Mouse (Mus musculus) ovary, postnatal 10 days (tissue): Measurements from ENCODE around the gene Parp1.

Source experiments
- DNase-seq: peaks from one replicate; pipeline ENCODE4 v3.0.0; 2022; ENCODE audit warnings: low spot score

Gene Parp1

DNA sequence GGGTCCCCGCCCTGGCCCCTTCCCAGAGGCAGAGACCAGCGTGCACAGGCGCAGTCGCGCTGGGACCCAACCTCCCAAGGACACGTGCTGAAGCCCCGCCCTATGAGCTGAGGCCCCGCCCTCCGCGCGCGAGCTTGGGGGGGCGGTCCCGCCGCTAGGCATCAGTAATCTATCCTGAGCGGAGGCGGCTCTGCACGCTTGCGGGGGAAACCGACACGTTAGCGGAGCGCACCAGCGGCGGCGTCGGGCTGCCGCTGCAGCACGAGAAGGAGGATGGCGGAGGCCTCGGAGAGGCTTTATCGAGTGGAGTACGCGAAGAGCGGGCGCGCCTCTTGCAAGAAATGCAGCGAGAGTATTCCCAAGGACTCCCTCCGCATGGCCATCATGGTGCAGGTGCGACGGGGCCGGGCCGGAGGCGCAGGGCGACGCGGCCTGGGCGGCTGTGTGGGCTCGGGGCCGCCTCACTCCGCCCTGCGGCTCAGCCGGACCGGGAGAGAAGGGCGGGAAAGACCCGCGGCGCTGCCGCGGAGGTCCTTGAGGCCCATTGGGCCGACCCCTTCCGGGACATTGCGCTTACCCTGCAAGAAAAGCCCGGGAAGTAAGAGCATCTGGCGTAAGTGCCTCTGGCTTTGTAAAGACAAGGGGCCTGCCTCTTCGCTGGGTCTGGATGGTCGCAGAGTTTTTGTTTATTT is at the start of gene Parp1:
Parp1 (plus strand) TSS at position 164 of the 692 bp plus-strand sequence.
- peak; percentile 85 for DNase-seq

DNA sequence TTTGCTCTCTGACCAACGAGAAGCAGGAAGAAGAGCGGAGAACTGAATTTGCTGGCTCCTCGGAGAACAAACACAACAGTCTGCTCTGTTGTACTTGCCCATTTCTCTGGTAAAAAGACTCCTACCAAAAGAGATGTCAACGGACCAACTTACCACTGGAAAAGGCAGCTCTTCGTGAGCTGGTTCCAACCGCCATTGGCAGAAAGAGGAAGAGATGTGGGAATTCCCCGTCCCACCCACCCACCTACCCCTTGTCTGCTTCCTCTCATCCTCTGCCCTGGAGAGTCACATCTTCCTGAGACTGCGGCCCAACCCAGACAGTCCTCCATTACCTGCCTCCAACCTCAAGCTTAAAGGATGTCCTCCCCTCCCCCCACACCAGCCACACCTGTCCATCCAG is 49.2 kb upstream of the Parp1 start:
- DNase-seq = no peak

DNA sequence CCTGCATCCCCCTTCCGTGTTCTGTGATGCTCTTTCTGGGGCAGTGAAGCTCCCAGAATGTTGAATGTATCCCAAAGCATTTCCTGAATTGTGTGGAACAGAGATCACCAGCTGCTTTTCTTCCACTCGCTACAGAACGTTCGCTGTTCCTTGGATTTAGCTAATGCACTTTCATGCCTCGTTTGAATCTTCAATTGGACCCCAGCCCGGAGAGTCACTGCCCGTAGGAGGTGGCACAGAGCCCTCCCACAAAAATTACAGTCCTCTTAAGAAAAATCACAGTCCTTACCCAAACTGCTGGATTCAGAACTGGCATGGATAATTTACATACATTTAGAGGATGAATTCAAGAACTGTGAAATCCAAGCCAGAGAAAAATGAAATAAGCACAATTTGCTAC is 48.5 kb upstream of the Parp1 start:
- no peak for DNase-seq

DNA sequence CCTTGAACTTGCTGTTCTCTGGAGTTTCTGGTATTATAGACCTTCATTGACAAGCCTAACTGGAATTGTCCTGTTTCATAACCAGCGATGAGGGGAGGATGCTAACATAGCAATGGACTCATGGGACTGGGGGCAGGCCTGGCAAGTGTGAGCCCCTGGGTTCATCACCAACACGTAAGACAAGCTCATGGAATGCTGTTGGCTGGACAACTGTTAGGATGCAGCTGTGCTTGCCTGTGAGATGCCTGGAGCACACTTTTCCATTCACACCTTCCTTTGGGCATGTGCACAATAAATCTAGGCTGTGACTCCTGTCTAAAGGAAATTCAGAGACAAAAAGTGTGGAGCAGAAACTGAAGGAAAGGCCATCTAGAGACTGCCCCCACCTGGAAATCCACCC is 45.4 kb upstream of the Parp1 start:
- DNase-seq = no peak

DNA sequence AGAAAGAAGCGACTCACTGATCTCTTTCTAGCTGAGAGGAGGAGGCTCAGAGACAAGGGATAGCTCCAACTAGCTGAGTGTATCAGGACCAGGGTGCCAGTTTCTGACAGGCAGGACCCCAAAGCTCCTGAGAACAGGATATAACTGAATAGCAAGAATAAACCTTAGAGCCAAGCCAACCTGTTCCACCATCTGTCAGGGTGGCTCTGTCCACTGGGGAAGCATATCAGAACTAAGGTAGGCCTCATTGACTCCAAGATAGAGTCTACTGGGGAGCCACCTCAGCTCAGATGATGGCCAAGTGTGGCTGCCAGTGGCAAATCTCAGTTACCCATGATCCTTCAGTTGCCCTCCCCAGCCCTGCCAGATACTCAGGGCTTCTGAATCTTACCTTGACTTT is 43.4 kb upstream of the Parp1 start:
- DNase-seq = no peak

DNA sequence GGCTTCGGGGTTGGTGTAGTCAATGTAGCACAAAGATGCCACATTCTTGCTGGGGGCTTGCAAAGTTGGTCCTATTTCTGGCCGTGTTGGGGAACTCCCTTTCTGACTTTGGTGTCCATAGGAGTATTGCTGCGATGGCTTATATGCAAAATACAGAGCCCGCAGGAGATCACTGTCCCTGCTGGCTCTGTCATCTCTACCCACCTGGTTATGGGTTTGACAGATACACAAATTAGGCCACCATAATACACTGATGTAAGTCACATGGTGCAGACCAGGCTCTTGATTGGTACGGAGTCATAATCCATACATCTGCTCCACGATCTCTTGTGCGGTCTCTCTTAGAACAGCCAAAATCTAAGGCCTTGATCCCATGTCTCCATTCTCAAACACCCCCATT is 38.9 kb upstream of the Parp1 start:
- DNase-seq = no peak

DNA sequence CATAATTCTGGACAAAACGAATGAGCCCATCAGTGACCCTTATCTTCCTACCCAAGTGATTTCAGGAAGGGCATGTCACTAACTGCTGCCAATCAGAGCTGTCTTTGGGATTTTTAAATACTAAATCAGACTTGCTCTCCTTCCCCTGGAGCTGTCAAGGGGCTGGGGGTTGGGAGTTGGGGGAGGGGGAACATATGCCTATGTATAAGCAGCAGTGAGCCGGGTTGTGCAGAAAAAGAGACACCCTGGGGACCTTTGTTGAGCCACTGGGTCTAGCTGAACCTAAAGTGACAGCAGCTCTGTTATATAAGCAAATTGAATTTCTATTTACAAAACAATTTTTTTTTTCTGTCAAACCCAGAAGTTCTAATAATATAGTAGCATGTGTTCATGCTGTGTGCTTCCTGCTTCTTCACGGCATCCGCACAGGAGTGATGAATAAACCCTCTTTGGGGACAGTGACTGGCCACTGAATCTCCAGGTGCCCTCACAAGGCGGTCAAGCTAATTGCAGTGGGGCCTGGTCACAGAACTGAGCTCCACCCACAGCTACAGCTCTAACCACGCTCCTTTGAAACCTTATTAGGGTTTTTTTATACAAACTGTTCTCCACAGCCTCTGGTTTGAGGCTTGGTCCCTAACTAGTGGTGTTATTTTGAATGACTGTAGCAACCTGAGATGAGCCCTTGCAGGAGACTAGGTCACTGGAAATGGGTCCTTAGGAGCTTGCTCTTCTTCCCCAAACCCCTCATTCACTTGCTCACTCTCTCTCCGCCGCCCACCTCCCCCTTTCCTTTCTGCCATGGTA is 38.1 kb upstream of the Parp1 start:
- DNase-seq = no peak

DNA sequence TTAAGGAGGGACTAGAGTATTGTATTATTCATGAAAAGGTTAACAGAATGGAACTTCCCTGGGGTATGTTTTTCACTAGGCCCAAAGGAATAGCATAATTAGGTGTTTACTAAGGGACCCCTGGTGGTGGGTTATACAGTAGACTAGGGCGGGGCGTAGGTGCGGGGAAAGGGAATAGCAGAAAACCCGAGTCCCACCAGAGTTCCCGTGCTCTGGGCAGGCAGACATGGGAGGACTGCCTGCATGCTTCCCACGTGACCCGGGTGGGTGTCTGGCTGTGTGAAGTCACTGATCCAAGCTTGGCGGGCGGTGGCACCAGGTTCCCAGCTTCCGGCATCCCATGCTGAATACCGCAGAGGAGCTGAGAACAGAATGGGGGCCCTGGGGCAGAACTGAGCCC is 36.1 kb upstream of the Parp1 start:
- DNase-seq = no peak

DNA sequence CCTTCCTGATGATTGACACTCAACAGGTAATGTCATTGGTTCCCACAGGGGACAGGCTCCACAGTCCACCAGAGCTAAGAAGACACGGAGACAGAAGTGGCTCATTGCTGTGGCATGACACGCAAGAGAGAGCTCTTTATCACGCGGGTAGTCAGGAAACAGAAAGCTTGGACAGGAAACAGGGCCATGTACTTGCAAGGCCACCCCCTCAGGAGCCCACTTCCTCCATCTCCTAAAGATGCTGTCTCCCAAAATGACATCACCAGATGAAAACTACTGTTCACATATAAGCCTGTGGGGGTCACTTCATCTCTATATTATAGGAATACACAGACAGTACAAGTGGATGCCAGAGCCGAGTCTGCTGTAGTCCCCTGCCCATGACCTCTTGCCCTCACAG is 32.0 kb upstream of the Parp1 start:
- no peak for DNase-seq

DNA sequence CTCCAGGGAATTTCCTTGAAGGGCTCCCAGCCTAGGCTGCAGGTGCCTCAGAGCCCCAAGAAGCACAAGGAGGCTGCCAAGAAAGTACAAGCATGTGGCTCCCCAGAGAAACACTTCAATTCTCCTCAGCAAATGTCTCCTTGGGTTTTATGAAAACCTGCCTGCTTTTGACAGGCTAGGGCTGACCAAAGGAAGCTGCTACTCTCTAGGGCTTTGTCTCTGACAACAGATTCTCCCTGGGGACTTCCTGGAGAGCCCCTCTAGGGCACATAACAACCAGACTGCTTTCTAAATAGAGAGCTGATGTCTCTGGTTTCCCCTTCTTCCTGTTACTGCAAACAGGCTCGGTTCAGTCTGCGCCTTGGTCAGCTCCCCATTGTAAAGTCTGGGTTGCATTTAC is 27.5 kb upstream of the Parp1 start:
- no peak for DNase-seq

DNA sequence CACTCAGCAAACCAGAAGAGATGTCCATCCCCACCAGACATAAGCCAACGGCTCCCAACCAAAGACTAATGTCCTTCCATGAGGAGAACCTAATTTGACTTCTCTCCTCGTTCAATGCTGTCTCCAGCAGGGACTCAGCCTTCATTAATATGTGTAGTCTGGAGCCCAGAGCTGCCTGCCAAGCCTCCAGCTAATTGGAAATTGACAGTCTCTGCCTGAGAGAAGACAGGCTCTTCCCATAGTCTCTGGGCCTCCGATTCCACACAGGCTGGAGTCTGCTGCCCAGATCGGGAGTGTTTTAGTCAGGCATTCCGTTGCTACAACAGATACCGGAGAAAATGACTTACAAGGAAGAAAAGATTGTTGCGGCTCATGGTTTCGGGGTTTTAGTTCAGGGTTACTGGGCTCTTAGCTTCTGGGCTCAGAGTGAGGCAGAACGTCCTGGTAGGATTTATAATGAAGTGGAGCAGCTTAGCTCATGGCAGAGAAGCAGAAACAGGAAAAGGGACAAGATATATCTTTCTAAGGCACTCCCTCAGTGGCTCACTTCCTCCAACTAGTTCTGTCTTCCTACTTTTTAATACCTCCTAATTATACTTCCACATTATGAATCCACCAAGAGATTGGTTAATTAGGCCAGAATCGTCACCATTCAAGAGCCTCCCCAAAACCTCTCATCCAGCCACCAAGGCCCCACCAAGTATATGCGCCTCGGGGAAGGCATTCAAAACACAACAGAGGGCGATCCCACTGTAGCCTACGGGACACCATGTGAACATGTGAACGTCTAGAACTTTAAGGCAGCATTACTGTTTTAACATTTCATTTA is 26.6 kb upstream of the Parp1 start:
- no peak for DNase-seq

DNA sequence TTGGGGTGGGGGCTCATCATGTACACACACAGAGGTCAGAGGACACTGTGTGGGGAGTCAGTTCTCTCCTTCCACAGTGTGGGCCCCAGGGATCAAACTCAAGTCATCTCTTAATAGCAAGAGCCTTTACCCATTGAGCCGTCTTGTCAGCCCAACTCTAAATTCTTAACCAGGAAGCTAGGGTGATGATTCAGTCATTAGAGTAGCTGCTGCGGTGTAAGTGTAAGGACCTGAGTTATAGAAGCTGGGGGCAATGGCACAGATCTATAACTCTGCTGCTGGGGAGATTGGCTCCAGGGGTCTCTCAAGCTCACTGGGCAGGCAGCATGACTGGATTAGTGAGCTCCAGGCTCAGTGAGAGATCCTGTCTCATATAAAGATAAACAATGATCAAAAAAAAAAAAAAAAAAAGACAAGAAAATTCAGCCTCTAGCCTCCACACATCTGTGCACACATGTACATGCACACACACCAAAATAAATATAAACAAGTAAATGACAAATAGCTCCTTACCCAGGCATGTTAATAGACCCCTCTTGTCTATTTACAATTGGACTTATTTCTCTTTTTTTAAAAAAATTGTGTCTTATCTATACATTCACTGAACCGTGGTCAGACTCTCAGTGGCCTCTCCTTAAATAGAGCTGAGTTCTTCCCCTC is 25.9 kb upstream of the Parp1 start:
- DNase-seq = no peak

DNA sequence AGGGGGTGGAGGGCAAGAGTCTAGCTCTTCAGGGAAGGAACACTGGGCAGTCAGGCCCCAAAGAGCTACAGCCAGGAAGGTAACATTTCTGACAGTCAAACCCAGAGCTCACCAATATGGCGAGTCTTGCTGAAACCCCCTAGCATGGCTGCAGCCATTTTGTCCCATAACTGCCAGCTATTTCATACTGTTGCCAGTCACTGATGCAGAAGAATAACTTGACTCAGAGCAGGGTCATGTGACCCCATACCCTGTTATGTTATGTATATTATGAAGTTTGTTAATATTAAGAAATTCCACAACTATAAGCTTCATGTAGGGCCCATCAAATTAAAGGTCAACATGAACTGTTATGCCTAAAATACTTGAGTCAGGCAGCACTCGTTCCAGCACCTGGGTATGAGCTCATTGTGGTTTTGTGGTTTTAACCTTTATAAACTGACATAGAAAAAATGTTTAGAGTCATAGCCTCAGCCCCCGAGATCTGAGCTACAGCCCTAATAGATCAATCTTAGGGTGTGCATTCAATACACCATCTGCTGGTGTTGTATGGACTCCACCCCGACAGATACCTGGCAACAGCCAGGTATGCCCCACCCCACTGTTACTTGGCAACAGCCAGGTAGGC is 22.7 kb upstream of the Parp1 start:
- no peak for DNase-seq

DNA sequence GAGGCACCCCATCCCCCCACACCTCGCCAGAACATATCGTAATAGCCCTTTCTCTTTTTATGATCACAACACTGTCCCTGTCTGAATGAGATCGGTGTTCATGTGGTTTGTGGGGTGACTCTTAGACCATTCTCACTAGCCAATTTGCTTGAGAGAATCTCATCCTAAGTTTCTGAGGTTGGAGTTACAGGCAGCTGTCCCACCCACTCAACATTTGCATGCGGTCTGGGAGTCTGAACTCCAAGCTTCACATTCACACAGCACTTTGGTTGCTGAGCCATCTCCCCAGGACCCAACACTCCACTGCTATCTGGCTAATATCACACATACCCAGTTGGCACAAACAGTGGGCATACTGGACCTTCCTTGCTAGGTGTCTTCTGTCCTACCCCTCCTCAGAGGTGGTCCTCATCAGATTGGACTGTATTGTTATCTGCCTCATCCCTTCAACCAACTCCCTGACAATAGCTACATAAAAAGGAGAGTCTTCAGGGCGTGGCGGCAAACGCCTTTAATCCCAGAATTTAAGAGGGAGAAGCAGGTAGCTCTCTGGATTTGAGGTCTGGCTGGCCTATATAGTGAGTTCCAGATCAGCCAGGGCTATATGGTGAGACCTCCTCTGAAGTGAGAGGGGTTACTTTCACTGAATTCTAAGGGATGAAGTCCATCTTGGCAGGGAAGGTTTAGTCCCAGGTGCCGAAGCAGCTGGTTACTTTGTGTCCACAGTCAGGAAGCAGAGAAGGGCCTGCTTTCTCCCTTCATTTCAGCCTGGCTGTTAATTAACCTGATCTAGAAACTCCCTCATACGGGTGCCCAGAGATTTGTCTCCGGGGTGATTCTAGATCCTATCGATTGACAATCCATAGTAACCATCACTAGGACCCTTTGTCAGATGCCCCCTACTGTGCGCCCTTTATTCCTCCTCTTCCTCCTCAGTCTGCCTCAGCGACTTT is 21.6 kb upstream of the Parp1 start:
- no peak for DNase-seq

DNA sequence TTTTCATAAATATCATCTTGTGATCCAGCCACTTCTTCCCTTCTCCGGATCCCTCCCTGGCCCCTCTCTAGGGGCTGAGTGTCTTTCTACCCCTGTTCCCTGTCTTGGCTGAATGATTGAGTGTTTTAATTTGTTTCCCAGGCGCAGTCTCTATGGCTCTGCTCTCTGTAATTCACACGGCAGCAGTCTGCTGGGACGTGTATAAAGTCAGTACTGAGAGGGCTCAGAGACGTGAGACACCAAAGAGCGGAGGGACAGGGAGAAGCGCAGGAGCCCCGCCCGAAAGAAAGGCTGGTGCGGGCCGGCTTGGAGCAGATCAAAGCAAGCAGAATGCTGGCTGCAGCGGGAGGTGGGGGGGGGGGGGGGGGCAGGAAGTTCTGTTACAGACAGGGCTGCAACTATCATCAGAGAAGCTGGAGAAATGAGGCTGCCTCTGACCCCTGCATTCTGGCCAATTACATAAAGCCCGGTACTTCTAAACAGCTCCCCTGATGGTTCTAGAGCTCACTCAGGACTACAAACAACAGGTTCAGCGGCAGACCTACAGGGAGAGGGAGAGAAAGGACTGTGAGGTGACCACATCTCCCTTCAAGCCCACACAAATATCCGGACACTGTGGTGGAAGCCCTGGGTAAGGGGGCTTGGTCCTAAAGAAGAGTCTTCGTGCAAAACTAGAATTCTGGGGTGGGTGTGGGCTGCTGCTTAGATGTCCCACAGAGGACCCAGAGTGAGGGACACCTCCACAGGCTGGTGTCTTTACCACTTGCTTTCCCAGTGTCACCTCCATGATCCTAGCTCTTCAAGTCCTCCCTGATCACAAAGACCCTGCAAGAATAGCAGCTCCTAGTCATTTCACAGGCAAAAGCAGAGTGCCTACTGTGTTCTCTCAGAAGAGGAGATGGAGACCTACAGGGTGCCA is 20.7 kb upstream of the Parp1 start:
- DNase-seq = no peak

DNA sequence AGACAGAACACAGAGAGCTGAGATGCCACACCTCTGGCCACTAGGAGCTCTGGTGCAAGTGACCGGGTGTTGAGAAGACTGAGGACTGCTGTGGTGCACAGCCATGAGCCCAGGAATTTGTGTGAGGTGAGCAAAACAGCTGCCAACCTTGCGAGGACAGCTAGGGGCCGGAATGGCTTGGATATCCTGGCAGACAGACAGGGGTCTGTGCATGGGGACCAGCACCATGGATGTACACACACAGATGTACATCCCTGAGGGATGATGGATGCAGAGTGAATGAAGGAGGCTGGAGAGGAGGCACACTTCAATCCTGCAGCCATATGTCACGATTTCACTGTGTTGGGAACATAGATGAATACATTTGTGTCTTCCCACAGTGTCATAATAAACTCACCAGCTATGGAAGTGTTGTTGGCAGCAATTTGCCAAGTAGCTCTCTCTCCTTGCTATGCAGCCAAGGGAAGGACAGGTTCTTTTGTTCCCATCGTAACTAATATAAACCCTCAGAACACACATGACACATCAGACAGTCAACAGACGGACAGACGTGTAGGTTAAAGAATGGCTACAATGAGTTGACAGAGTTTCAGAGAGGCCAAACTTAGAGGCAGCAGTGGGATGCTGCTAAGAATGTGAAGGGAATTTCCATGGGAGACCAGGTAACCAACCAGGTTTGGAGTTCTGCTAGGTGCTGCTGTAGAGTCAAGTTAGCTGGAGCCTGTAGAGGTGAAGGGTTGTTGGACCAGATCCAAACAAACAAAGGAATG is 19.0 kb upstream of the Parp1 start:
- no peak for DNase-seq

DNA sequence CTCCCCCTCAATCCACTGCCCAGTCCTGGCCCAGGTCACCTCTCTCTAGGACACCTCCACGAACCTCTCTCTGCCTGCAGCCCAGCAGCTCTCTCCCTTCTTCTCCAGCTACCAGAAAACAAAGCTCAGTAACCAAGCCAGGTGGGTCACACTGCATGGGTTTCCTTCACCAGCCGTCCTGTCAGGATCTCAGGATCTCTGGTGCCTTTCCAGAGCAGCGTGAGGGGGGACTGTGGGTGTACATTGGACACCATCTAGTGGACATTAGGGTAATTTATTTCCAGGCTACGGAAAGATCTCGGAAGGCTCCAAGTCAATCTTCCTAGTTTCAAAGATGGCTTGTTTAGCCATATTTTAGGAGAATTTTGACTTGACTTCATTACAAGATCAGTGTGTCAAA is 18.0 kb upstream of the Parp1 start:
- DNase-seq = no peak

DNA sequence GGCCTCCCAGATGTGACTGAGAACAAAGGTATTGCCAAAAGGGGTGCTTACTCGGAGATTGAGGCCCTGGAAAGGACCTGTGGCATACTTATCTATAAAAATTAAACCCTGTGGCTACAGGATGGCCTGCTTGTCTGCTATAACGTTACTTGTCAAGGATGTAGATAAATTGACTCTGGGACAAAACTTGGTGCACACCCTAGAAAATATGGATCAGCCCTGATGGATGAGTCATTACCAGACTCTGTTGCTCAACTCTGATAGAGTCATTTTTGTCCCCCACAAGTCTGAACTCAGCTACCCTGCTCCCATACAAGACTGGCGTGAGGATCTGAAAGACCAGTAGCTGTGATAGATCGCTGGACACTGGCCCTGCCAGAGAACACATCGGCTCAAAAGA is 11.8 kb upstream of the Parp1 start:
- no peak for DNase-seq

DNA sequence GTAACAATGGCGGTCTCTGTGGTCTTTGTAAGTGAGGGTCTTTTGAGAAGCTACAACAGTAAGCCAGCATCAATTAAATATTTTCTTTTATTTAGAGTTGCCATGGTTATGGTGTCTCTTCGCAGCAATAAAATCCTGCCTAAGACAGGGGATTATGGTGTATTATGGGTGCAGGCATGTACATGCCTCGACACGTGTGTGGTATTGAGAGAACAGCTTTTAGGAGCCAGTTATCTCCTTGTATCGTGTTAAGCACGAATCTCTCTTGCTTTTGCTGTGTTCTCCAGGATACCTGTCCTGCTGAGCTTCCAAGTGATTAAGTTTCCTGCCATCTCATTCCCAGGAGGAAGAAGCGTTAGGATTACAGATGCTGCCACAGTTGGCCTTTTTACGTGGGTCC is 9.3 kb upstream of the Parp1 start:
- no peak for DNase-seq
